Mouse (Mus musculus): ENCODE data around the gene Slc13a2.

Gene Slc13a2

DNA sequence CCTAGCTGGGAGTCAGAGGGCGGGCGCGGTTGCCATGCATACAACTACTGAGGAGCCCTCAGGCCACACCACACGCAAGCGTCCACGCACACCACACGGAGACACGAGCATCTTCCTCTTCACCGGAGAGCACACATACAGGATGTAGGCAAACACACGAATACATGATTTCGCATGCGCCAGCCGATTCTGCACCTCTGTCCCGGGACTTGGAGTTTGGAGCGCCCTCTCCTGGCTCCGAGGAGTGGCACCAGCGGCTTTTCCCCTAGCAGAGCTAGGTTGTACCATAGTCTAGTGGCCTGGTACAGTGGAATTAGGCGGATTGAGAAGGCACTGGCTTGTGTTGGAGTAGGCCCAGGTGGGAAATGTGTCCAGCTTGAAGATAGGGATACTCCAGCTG is 24.6 kb downstream of the Slc13a2 start:
- peak; percentile 62 to 78 for DNase-seq (ENCODE audit: low spot score in 2 of 2)

DNA sequence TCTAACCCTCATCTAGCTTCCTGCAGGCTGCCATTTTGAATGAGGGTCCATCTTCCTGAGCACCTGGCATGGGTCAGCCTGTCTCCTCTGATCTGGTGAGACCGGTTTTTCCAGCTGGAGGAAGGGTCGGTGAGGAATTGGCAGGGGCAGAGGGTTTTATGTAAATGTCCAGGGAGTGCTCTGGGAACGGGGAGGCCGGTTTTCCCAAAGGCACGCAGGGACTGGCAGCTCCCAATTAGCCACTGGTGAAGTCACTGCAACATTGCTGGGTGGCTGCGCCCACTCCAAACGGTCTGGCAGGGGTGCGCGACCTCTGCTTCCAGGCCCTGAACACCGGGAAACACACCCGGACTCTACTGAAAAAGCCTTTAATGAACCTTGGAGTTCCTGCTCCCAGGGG is 25.1 kb downstream of the Slc13a2 start:
- no peak for DNase-seq (ENCODE audit: low spot score in 2 of 2)

- DNase-seq (ENCODE audit: low spot score in 2 of 2) = no peak
These were observed 29.3 kb downstream of the Slc13a2 start for GRCm38 (mm10) chr11:78392728-78393127.

- no peak for DNase-seq (ENCODE audit: low spot score in 2 of 2)
These were observed 35.4 kb downstream of the Slc13a2 start, which contains the start of gene Foxn1 for GRCm38 (mm10) chr11:78386508-78387043. Gene Foxn1, minus strand, starts transcription at chr11:78386558.

DNA sequence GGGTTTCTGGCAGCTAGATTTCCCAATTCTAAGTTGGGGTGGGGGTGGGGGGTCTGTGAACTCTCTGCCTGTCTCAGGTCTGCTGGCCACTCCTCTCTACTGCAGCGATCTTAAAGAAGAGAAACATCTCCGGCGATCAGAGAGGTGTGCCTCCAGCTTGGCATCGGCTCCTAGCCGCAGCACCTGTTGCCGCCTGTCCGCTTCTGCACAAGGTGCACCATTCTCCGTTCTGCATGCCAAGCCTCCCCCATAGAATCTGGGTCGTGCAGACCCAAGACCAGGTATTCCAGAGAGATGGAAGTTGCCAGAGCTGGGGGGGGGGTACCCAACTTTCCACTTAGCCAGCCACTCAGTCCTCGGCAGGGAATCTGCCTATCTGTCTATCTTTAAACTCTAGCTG is 36.2 kb downstream of the Slc13a2 start:
- no peak for DNase-seq (ENCODE audit: low spot score in 2 of 2)

- no peak for DNase-seq (ENCODE audit: low spot score in 2 of 2)
These were observed 39.3 kb downstream of the Slc13a2 start for GRCm38 (mm10) chr11:78382701-78383100.

- no peak for DNase-seq (ENCODE audit: low spot score in 2 of 2)
These were observed 39.7 kb downstream of the Slc13a2 start for GRCm38 (mm10) chr11:78382286-78382685.

- DNase-seq (ENCODE audit: low spot score in 2 of 2) = no peak
These were observed 41.0 kb downstream of the Slc13a2 start for GRCm38 (mm10) chr11:78380996-78381395.

DNA sequence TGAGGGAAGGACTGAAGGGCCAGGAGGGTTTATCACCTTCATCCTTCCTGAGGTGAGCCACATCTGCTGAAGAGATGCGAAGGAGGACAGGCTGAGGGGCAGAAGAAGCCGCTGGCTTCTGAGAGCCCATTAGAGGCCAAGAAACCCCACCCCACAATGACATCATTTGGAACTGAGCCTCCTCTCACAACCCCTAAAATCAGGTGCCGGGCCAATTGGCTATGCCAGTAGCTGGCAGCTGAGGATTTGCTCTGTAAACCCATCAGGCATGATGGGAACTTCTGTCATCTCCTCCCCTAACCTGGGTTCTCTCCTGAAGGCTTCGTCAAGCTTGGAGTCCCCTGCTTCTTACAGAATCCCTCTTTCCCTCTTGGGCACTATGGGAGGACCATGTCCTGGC is 41.7 kb downstream of the Slc13a2 start:
- DNase-seq (ENCODE audit: low spot score in 2 of 2) = no peak

- no peak for DNase-seq (ENCODE audit: low spot score in 2 of 2)
These were observed 44.4 kb downstream of the Slc13a2 start for GRCm38 (mm10) chr11:78377549-78378159.

GRCm38 (mm10) chr11:78374147-78374546 is 47.9 kb downstream of the Slc13a2 start:
- no peak for DNase-seq (ENCODE audit: low spot score in 2 of 2)

DNA sequence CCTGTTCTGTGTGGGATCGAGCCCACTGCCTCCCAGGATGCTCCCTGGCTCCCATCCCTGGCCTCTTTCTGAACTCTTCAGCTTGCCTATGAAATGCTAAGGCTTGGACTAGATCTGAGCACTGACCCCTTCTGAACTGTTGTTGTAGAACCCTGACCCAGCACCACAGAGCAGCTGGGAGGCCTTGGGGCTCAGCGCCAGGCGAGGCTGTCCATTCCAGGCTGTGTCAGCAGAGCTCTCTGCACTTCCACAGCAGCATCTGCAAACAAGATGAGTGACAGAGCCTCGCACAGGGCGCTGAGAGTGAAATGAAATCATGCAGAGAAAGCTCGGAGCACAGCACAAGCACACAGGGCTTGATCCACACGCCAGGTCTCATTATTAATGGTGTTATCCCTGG is 49.4 kb downstream of the Slc13a2 start:
- DNase-seq (ENCODE audit: low spot score in 2 of 2) = no peak

- DNase-seq (ENCODE audit: low spot score in 2 of 2) = no peak
These were observed 49.9 kb downstream of the Slc13a2 start for GRCm38 (mm10) chr11:78372166-78372565.

DNA sequence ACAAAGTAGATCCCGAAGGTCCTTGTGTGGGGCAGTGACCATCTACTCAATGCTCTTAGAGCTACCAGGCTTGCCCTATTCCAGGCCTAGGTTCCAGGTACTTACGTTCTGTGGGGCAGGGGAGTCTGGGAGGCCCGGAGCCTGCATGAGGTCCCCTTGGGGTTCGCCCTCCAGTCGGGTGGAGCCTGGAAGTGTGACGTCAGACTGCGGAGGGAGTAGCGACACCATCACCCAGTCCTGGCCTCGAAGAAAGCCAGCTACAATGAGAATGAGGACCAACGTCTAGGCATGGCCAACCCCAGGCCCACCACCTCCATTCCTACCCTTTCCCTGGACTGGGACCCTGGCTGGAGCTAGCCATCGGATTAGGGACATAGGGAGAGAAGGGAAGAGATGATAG is 50.3 kb downstream of the Slc13a2 start:
- DNase-seq (ENCODE audit: low spot score in 2 of 2) = no peak

GRCm38 (mm10) chr11:78370389-78370788 is 51.6 kb downstream of the Slc13a2 start:
- no peak for DNase-seq (ENCODE audit: low spot score in 2 of 2)

- DNase-seq (ENCODE audit: low spot score in 2 of 2) = no peak
These were observed 54.4 kb downstream of the Slc13a2 start for GRCm38 (mm10) chr11:78367456-78368225.

- DNase-seq (ENCODE audit: low spot score in 2 of 2) = no peak
These were observed 57.9 kb downstream of the Slc13a2 start for GRCm38 (mm10) chr11:78364103-78364502.

GRCm38 (mm10) chr11:78363309-78364007 is 58.6 kb downstream of the Slc13a2 start:
- no peak for DNase-seq (ENCODE audit: low spot score in 2 of 2)

GRCm38 (mm10) chr11:78360789-78361131 is 61.3 kb downstream of the Slc13a2 start:
- no peak for DNase-seq (ENCODE audit: low spot score in 2 of 2)

DNA sequence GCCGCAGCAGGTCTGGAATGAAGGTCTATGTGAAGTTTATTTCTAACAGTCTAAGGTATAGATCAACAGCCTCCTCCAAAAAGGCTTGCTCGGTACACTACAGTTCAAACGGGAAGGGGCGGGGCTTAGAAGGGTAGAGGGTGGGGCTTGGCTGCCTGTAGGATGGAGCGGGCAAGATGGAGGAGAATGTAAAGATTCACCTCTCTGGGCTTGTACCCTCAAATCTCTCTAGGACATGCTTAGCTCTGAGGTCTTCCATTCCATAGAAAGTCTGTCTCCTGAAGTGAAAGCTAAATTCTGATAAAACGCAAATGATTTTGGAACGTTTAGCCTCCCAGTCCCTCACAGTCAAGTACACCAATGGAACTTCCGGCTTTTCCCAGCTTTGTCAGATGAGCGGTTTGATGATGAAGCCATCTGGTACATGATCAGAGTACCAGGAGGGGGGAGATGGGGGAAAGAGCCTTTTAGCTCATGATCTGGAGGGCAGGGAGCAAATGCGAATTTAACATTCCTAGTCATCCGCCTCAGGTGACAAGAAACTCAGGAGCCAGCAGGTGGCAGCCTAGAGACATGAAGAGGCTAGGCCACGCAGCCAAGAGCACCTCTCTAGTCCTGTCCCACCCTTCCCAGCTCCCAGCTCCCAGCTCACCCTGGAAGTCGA is 61.8 kb downstream of the Slc13a2 start:
- DNase-seq (ENCODE audit: low spot score in 2 of 2) = peak; percentile 48 to 72

- peak; percentile 39 to 62 for DNase-seq (ENCODE audit: low spot score in 2 of 2)
These were observed 63.5 kb downstream of the Slc13a2 start for GRCm38 (mm10) chr11:78358330-78359007.
